Mouse (Mus musculus) ES-Bruce4 (cell line): ENCODE measurements around the gene Slc1a2. TPM values are rescaled to one million over a fixed set of nuclear protein-coding genes. Genes with fewer than 3 reads are reported as not detected.
A peak's percentile ranks its signal among the peaks of the same experiment; 100 is the strongest.

Experiments
- H3K27ac ChIP-seq: 2 replicates; pipeline ENCODE4 v1.5.1; 2012; ENCODE audit warnings: low read length, inconsistent platforms; ENCODE audit not compliant: insufficient read depth
- H3K27me3 ChIP-seq: 2 replicates; pipeline ENCODE4 v1.6.1; 2012; ENCODE audit warnings: mild to moderate bottlenecking, low read length, inconsistent platforms; ENCODE audit not compliant: control insufficient read depth, poor library complexity, insufficient read depth, severe bottlenecking
- H3K36me3 ChIP-seq: 2 replicates; pipeline ENCODE4 v1.6.1; 2012; ENCODE audit warnings: inconsistent platforms, mild to moderate bottlenecking, low read length, moderate library complexity; ENCODE audit not compliant: control insufficient read depth, poor library complexity, insufficient read depth, severe bottlenecking
- H3K4me1 ChIP-seq: one replicate; pipeline ENCODE4 v1.8.1; 2011; ENCODE audit warnings: low read length; ENCODE audit not compliant: control insufficient read depth, insufficient read depth
- H3K4me3 ChIP-seq: 2 replicates; pipeline ENCODE4 v1.5.1; 2011; ENCODE audit warnings: low read depth, mild to moderate bottlenecking, low read length
- H3K9ac ChIP-seq: 2 replicates; pipeline ENCODE4 v1.6.1; 2012; ENCODE audit warnings: low read depth, mild to moderate bottlenecking, inconsistent platforms; ENCODE audit not compliant: poor library complexity, severe bottlenecking
- H3K9me3 ChIP-seq: replicated peaks from 2 replicates; pipeline ENCODE4 v1.6.1; 2012; ENCODE audit warnings: mild to moderate bottlenecking, low read length, inconsistent platforms; ENCODE audit not compliant: control insufficient read depth, poor library complexity, insufficient read depth, severe bottlenecking
- CTCF ChIP-seq: IDR thresholded peaks from one replicate; pipeline ENCODE4 v1.8.1; 2011; ENCODE audit warnings: low read depth, low read length
- EP300 ChIP-seq: IDR thresholded peaks from 2 replicates; pipeline ENCODE4 v1.6.1; 2011; ENCODE audit warnings: low read depth, low read length; ENCODE audit not compliant: insufficient read depth
- POLR2A ChIP-seq: IDR thresholded peaks from one replicate; pipeline ENCODE4 v1.8.1; 2011; ENCODE audit warnings: low read length; ENCODE audit not compliant: insufficient read depth
- polyA plus RNA-seq: library from polyadenylated mRNA; stranded (reverse); fragments of >200 nt; gene quantifications from 2 replicates; pipeline ENCODE4 v1.2.4, GENCODE M21; 2011; ENCODE audit warnings: low read depth; ENCODE audit not compliant: missing spikeins, insufficient read depth, insufficient read length

Gene Slc1a2
- polyA plus RNA-seq, 1 experiment, result 0.09 TPM

DNA sequence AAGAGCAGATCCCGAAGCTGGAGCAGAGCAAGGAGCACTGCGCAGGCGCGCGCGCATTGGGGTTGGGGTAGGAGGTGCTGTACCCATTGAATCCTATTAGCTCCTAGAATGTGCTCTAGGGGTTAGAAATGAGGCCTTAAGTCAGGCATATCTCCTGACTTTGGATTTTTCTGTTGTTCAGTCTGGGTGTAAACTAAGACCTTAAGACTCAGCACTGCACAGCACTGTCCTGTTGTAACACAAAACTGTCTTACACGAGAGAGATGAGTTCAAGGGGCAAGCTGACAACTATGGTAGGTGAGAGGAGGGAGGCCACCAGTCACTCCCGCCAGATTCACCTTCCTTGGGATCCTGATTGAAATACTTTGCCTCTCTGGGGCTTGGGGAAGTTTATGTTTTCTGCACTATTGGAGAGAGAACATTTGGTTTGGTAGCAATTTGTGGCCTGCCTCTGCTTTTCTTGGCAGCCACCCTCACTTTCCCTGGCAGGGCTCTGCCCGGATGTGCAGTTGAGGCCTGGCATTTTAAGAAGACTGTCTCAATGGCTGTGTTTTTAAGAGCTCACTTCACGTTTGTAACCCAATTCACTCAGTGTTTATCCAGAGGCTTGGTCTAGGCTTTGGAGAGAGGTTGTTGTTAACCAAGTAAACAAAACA is 9.5 kb upstream of the Slc1a2 start:
- TF ChIP-seq CTCF, result no peak
- TF ChIP-seq POLR2A, result no peak
- no peak for TF ChIP-seq EP300
- H3K27me3 ChIP-seq, result 0 out of 2 replicates have a peak, but pooled peaks cover 1% of the 10 kb centered on the region

DNA sequence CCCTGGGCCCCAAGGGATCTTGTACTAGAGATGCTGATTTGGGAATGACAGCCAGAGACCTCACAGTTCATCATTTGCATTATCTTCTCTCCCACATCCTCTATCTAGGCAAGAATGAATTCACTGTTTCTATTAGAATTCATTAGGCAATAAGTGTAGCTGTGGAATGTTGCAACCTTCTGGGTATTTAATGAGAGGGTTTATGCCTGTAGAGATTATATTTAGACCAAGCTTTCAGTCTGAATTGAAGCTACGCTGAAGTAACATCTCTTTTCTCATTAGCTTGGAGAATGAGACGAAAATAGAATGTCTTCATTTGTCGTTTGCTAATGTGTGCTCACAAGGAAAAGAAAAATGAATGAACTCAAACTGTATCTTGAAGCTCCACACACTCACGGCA is 8.1 kb upstream of the Slc1a2 start:
- H3K9ac ChIP-seq, result no peak overlapping the region
- no peaks in the 10 kb centered on the region for H3K9me3 ChIP-seq
- 0 out of 2 replicates have a peak, but pooled peaks cover 1% of the 10 kb centered on the region for H3K27me3 ChIP-seq
- H3K4me3 ChIP-seq, result no peak overlapping the region
- no peak for TF ChIP-seq EP300
- no peak for TF ChIP-seq CTCF
- no peak for TF ChIP-seq POLR2A
- no peaks in the 10 kb centered on the region for H3K36me3 ChIP-seq
- no peak overlapping the region for H3K27ac ChIP-seq
- no peaks in the 10 kb centered on the region for H3K4me1 ChIP-seq

More for the DNA sequence above, 9.5 kb upstream of the Slc1a2 start:
- H3K9me3 ChIP-seq, result no peaks in the 10 kb centered on the region
- no peak overlapping the region for H3K4me3 ChIP-seq
- H3K27ac ChIP-seq, result no peak overlapping the region
- H3K4me1 ChIP-seq, result no peaks in the 10 kb centered on the region
- no peaks in the 10 kb centered on the region for H3K36me3 ChIP-seq
- H3K9ac ChIP-seq, result no peak overlapping the region

DNA sequence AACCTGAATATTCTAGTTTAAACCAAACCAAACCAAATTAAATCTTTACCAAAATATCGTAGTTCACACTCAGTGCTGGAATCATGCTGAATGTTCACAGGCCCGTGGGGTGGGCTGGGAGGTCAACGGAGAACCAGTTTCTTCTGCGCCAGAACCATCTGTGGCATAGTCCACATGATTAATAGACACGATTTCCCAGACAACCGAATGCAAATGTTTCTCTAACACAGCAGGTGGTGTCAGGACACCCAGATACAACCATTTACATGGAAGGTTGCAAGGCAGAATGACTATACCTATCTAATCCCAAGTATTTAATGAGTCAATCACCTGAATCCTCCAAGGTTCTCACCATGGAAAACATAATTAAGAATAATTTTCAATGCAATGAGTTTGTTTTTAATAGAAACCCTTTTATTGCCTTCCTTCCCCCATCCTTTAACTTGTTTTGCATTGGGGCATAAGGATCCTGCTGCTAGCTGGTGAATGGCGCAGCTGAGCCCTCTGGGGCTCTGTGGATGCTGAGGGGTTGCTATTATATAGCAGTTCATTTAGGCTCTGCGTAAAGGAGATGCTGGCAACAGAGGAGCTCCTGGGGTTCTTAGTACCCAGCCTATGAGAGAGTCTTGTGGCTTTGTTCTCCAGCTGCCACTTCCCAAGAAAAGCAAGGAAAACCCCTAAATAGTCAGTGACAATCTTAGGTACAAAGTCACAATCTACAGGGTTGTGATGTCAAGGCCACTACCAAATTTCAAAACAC is 2.3 kb upstream of the Slc1a2 start:
- TF ChIP-seq EP300, result no peak
- TF ChIP-seq CTCF, result no peak
- TF ChIP-seq POLR2A, result no peak
- no peaks in the 10 kb centered on the region for H3K9me3 ChIP-seq
- no peaks in the 10 kb centered on the region for H3K36me3 ChIP-seq
- H3K27me3 ChIP-seq, result peaks cover 14% of the 10 kb centered on the region
- H3K9ac ChIP-seq, result no peak overlapping the region
- no peak overlapping the region for H3K27ac ChIP-seq
- no peaks in the 10 kb centered on the region for H3K4me1 ChIP-seq
- no peak overlapping the region for H3K4me3 ChIP-seq

DNA sequence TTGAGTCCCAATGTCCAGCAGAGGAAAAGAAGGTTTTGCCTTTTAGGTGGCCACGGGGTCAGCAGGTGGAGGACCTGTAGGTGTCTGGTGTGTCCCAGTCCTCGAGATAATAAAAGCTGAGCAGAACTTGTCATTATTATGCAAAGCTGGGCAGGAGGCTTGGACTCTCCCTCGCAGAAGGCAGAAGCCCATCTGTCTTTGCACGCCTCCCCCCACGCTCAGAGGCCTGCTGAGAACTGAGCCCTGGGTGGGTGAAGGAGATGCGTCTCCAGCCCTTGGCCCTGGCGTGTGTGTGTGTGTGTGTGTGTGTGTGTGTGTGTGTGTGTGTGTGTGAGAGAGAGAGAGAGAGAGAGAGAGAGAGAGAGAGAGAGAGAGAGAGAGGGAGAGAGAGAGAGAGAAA is 733 bp upstream of the Slc1a2 start:
- Histone ChIP-seq H3K9me3 (no peaks in the 10 kb centered on the region), H3K36me3 (no peaks in the 10 kb centered on the region), H3K27ac (no peak overlapping the region), H3K9ac (no peak overlapping the region), H3K27me3 (peaks cover 14% of the 10 kb centered on the region), H3K4me1 (no peaks in the 10 kb centered on the region), H3K4me3 (no peak overlapping the region)
- TF ChIP-seq EP300 (no peak), CTCF (no peak), POLR2A (no peak)

DNA sequence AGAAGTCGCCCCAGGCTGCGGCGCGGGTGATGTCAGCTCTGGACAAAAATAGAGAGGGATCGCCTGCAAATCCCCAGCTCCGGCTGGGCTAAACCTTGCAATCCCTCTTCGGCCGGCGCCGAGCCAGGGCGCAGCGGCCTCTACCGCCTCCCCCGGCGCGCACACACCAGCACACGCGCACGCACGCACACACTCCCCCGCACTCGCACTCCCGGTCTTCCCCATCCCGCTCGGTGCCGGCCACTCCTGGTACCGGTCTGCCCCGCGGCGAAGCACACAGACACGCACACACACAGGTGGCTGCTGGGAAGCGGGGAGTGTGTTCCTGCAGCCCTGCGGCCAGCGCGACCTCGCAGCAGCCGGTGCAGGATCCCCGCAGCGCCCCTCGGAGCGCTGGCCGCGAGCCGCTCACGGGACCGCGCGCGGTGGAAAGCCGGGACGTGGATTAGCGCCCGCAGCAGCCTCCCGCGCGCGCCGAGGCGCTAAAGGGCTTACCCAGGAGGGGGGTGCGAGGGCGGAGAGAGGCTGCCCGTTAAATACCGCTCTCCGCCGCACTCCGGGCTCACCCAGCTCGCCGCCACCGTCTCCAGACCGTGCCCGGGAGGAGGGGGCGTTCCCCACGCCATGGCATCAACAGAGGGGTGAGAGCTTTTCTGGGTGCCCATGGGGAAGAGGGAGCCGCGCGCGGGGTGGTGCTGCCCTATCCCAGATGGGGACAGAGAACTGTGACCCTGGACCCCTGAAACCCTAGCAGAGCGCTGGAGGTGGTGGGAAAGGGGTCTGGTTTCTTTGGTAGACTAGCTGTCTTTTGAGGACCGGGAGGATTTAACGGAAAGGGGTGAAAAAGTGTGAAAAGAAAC is 432 bp downstream of the Slc1a2 start:
- Histone ChIP-seq H3K36me3 (no peaks in the 10 kb centered on the region), H3K4me3 (peak overlapping the region; percentile 61), H3K27me3 (peaks cover 14% of the 10 kb centered on the region), H3K4me1 (no peaks in the 10 kb centered on the region), H3K9ac (peak overlapping the region; percentile 42), H3K27ac (no peak overlapping the region), H3K9me3 (no peaks in the 10 kb centered on the region)
- no peak for TF ChIP-seq CTCF
- TF ChIP-seq POLR2A, result no peak
- no peak for TF ChIP-seq EP300
